Mouse (Mus musculus) hindbrain, embryonic 15.5 days (tissue): ENCODE results near the gene Aptx. TPM values are rescaled to one million over a fixed set of nuclear protein-coding genes. Genes with fewer than 3 reads are reported as not detected.

ENCODE experiments used
- ATAC-seq: fragments of 200-750 bp; cut with Nextera tagmentation; 2 replicates; pipeline ENCODE4 v1.8.0; 2017; ENCODE audit warnings: low read depth, moderate number of reproducible peaks, moderate TSS enrichment; ENCODE audit not compliant: low FRiP score
- H3K27ac ChIP-seq: fragments of 300-500 bp; sonication (generic); replicated peaks from 2 replicates; pipeline ENCODE4 v1.5.1; 2015; ENCODE audit warnings: mild to moderate bottlenecking, inconsistent platforms
- H3K27me3 ChIP-seq: fragments of 300-500 bp; sonication (generic); 2 replicates; pipeline ENCODE4 v1.6.1; 2015; ENCODE audit warnings: control low read depth, inconsistent platforms
- H3K36me3 ChIP-seq: fragments of 300-500 bp; sonication (generic); 2 replicates; pipeline ENCODE4 v1.6.1; 2015; ENCODE audit warnings: control low read depth, inconsistent platforms
- H3K4me1 ChIP-seq: fragments of 300-500 bp; sonication (generic); replicated peaks from 2 replicates; pipeline ENCODE4 v1.6.1; 2015; ENCODE audit warnings: control low read depth, inconsistent platforms
- H3K4me2 ChIP-seq: fragments of 300-500 bp; sonication (generic); 2 replicates; pipeline ENCODE4 v1.6.1; 2015; ENCODE audit warnings: moderate library complexity, mild to moderate bottlenecking, inconsistent platforms
- H3K4me3 ChIP-seq: fragments of 300-500 bp; sonication (generic); 2 replicates; pipeline ENCODE4 v1.5.1; 2015; ENCODE audit warnings: mild to moderate bottlenecking, inconsistent platforms
- H3K9ac ChIP-seq: fragments of 300-500 bp; sonication (generic); 2 replicates; pipeline ENCODE4 v1.6.1; 2015; ENCODE audit warnings: inconsistent platforms
- H3K9me3 ChIP-seq: fragments of 300-500 bp; sonication (generic); 2 replicates; pipeline ENCODE4 v1.6.1; 2016; ENCODE audit warnings: control low read depth, inconsistent platforms
- WGBS: fragments of 180-500 bp; shearing (Covaris S2); methylation state at CpG from one replicate; pipeline ENCODE4 v1.1.7; 2015; 5-methylcytosine and 5-hydroxymethylcytosine counted together
- polyA plus RNA-seq: library from polyadenylated mRNA; unstranded; fragments of >200 nt; fragmentation: Nextera tagmentation; extraction: Ambion mirVana; gene quantifications from 2 replicates; pipeline ENCODE4 v1.2.1, GENCODE M21; 2015

Aptx gene
- polyA plus RNA-seq = 44.4 and 45.9 TPM in 2 replicates

GRCm38 (mm10) chr4:40702797-40703709 is at the start of gene Aptx:
Aptx (minus strand) TSS chr4:40703194.
- Histone ChIP-seq H3K4me3 (peak within 1 kb of the TSS; percentile 65), H3K4me2 (peak within 1 kb of the TSS; percentile 66), H3K9me3 (no peaks in the 10 kb centered on the region), H3K9ac (peak within 1 kb of the TSS; percentile 61), H3K36me3 (no peaks in the 10 kb centered on the region), H3K27me3 (no peaks in the 10 kb centered on the region), H3K4me1 (peaks cover 25% of the 10 kb centered on the region), H3K27ac (peak within 1 kb of the TSS; percentile 98)
- peak; percentile 96 for ATAC-seq
- under 1% methylated on average over 42 of the region's 42 CpGs for WGBS

- Histone ChIP-seq H3K27me3 (no peaks in the 10 kb centered on the region), H3K9me3 (no peaks in the 10 kb centered on the region), H3K4me2 (no peak overlapping the region), H3K27ac (no peak overlapping the region), H3K9ac (no peak overlapping the region), H3K4me3 (no peak overlapping the region), H3K4me1 (no peaks in the 10 kb centered on the region), H3K36me3 (peaks cover 68% of the 10 kb centered on the region)
- WGBS = 77% methylated on average over 1 of the region's 1 CpGs
- ATAC-seq = no peak
These were observed 32.4 kb upstream of the Aptx start for GRCm38 (mm10) chr4:40735351-40735750.

DNA sequence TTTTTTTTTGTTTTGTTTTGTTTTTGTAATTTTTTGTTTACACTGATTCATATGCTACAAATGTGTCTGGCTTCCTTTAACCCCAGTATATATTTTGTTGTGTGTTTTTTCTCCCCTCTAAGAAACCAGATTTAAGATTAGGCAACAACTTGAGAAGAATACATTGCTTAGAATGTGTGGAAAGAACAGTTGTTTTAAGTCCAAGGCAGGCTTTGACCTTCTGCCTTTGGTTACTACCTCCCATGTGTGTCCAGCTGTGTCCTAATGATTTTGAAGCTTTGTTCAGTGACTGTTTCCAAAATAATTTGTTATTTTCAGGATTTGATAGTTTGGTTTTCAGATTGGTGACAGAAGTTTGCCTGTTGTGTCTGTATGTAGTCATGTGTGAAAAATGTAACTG is 28.3 kb upstream of the Aptx start:
- H3K9ac ChIP-seq = no peak overlapping the region
- H3K4me3 ChIP-seq = no peak overlapping the region
- ATAC-seq = no peak
- no peaks in the 10 kb centered on the region for H3K27me3 ChIP-seq
- H3K4me1 ChIP-seq = peaks cover 12% of the 10 kb centered on the region; the same call in 1 of the 2 replicates
- peaks cover 74% of the 10 kb centered on the region for H3K36me3 ChIP-seq
- no peaks in the 10 kb centered on the region for H3K9me3 ChIP-seq
- H3K27ac ChIP-seq = no peak overlapping the region
- H3K4me2 ChIP-seq = no peak overlapping the region

GRCm38 (mm10) chr4:40727247-40727646 is 24.3 kb upstream of the Aptx start:
- Histone ChIP-seq H3K27me3 (no peaks in the 10 kb centered on the region), H3K9ac (no peak overlapping the region), H3K36me3 (peaks cover 55% of the 10 kb centered on the region), H3K4me3 (no peak overlapping the region), H3K4me1 (peaks cover 41% of the 10 kb centered on the region), H3K27ac (no peak overlapping the region), H3K9me3 (no peaks in the 10 kb centered on the region), H3K4me2 (no peak overlapping the region)
- 83% methylated on average over 1 of the region's 1 CpGs for whole genome bisulfite sequencing
- no peak for ATAC-seq

DNA sequence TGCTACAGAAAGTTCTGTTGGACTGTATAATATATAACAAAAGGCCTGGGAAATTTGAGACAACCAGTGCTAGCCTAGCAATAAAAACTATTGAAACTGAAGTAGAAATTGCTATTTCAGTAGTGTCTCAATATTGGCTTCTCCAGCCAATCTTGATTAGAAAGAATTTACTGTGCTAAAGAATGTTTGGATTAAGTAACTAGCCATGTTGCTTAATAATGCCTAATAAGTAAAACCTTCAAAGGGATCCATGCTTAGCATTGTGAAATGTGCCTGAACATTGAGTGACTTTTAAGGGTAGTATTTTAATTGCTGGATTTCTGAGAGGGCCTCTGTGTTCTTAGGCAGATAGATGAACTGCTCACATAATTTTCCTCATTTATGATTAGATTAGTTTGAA is 22.6 kb upstream of the Aptx start:
- H3K36me3 ChIP-seq = peaks cover 40% of the 10 kb centered on the region
- no peak overlapping the region for H3K27ac ChIP-seq
- ATAC-seq = no peak
- peak overlapping the region; percentile 84 for H3K4me2 ChIP-seq
- H3K9ac ChIP-seq = 0 out of 2 replicates have a peak overlapping the region, but pooled peaks have one; percentile 3
- H3K4me1 ChIP-seq = peaks cover 52% of the 10 kb centered on the region
- H3K4me3 ChIP-seq = no peak overlapping the region; the same call in 1 of the 2 replicates
- no peaks in the 10 kb centered on the region for H3K9me3 ChIP-seq
- H3K27me3 ChIP-seq = no peaks in the 10 kb centered on the region

DNA sequence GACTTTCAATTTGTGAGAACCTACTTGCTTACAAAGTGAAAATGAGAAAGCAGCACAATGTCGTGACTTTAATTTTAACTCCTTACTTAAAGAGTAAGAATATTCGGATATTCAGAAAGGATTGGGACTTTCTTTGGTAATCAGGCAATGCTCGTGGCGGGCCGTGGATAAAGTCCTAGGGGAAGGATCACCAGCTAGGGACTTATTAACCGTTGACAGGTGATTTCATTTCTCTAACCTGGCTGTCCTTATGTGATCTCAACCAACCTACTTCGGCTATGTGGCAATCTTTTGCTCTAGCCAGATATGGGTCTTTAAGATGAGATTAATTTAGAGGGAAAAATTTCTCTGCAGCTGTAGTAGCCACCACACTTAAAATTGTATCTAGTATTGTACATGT is 22.1 kb upstream of the Aptx start:
- H3K27me3 ChIP-seq = no peaks in the 10 kb centered on the region
- ATAC-seq = no peak
- H3K27ac ChIP-seq = no peak overlapping the region
- WGBS = 81% methylated on average over 7 of the region's 7 CpGs
- no peaks in the 10 kb centered on the region for H3K9me3 ChIP-seq
- H3K4me2 ChIP-seq = peak overlapping the region; percentile 84
- H3K4me3 ChIP-seq = peak overlapping the region; percentile 69
- H3K36me3 ChIP-seq = peaks cover 35% of the 10 kb centered on the region
- peaks cover 52% of the 10 kb centered on the region for H3K4me1 ChIP-seq
- H3K9ac ChIP-seq = 0 out of 2 replicates have a peak overlapping the region, but pooled peaks have one; percentile 3

DNA sequence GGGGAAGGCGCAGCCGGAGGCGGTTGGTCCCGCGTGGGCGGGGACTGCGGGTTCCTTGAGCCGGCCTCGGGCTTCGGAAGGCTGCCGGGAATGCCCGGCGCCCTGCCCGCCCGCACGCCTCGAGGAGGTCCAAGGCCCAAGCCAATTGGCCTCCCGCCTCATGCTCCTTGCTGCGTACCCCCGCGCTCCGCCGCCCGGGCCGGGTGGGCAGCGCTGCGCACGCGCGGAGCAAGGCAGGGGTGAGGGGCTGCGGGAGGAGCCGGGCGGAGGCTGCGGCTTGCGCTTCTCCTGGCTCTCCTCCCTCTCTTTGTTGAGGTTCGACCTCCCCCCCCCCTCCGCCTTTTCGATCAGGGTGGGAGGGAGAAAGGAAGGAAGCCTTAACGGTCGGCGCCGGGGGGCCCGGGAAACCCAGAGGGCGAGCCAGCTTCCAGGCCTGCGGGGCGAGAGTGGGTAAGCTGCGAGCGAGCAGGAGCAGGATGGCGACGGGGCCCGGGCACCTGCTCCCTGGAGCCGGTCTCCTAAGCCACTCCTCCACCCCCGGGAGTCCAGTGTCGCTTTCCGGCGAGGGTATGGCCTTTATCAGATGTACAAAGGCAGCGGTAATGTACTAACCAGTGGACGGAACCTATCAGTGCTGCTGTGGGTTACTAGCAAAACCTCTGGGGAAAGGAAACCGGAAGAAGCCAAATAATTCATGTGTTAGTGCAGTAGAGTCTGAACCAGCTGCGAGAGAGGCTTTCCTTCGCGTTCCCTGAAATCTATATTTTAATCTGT is 19.9 kb upstream of the Aptx start:
- WGBS = under 1% methylated on average over 53 of the region's 62 CpGs
- Histone ChIP-seq H3K36me3 (peaks cover 17% of the 10 kb centered on the region), H3K4me2 (peak overlapping the region; percentile 84), H3K9ac (peak overlapping the region; percentile 96), H3K4me1 (peaks cover 52% of the 10 kb centered on the region), H3K27me3 (no peaks in the 10 kb centered on the region), H3K27ac (peak overlapping the region; percentile 100), H3K9me3 (no peaks in the 10 kb centered on the region), H3K4me3 (peak overlapping the region; percentile 69)
- peak; percentile 92 for ATAC-seq

DNA sequence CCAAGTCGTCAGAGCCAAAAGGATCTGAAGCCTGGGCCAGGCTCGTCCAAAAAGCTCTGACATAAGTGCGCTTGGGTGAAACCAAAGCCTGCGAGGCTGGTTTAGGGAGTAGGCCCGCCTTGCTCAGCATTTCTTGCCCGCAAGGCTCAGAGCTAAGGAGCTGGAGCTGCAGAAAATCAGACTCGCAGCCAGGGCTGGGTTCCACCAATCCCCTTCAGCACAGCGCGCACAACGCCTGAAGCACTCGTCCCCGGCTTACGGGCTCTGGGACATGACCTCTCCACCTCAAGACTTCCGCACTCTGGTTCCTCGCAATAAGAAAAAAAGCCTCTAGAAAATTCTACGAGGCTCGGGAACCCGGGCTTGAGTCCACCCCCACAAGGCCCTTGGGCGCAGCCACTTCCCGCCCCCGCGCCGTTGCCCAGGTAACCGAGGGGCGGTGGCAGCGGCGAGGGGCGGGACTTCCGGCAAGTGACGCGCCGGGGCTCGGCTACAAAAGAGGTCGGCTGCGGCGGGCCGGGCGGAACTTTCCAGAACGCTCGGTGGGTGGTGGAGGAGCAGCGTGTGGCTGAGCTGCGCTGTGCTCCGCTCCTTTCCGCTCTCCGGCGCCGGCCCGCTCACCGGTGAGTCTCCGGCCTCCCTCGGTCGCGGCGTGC is 19.1 kb upstream of the Aptx start, which contains the start of gene Dnaja1:
Dnaja1 (plus strand) TSS at position 140 of the 656 bp plus-strand sequence.
- Histone ChIP-seq H3K4me1 (peaks cover 48% of the 10 kb centered on the region), H3K27me3 (no peaks in the 10 kb centered on the region), H3K9ac (peak within 1 kb of the TSS; percentile 96), H3K4me2 (peak within 1 kb of the TSS; percentile 84), H3K36me3 (peaks cover 12% of the 10 kb centered on the region), H3K4me3 (peak within 1 kb of the TSS; percentile 69), H3K27ac (peak within 1 kb of the TSS; percentile 100), H3K9me3 (no peaks in the 10 kb centered on the region)
- ATAC-seq = peak; percentile 94
- under 1% methylated on average over 54 of the region's 54 CpGs for WGBS

GRCm38 (mm10) chr4:40720910-40721309 is 17.9 kb upstream of the Aptx start:
- H3K4me2 ChIP-seq = 0 out of 2 replicates have a peak overlapping the region, but pooled peaks have one; percentile 84
- 0 out of 2 replicates have a peak, but pooled peaks cover 3% of the 10 kb centered on the region for H3K36me3 ChIP-seq
- H3K9ac ChIP-seq = no peak overlapping the region
- H3K27me3 ChIP-seq = no peaks in the 10 kb centered on the region
- peaks cover 37% of the 10 kb centered on the region for H3K4me1 ChIP-seq
- no peak overlapping the region for H3K4me3 ChIP-seq
- WGBS = 94% methylated on average over 8 of the region's 8 CpGs
- peak overlapping the region; percentile 100 for H3K27ac ChIP-seq
- no peaks in the 10 kb centered on the region for H3K9me3 ChIP-seq
- no peak for ATAC-seq

- 98% methylated on average over 3 of the region's 3 CpGs for WGBS
- Histone ChIP-seq H3K27me3 (no peaks in the 10 kb centered on the region), H3K4me3 (no peak overlapping the region), H3K9ac (no peak overlapping the region), H3K9me3 (no peaks in the 10 kb centered on the region), H3K4me1 (peaks cover 11% of the 10 kb centered on the region), H3K4me2 (no peak overlapping the region), H3K36me3 (no peaks in the 10 kb centered on the region), H3K27ac (no peak overlapping the region)
- ATAC-seq = no peak
These were observed 14.1 kb upstream of the Aptx start for GRCm38 (mm10) chr4:40717141-40717540.

DNA sequence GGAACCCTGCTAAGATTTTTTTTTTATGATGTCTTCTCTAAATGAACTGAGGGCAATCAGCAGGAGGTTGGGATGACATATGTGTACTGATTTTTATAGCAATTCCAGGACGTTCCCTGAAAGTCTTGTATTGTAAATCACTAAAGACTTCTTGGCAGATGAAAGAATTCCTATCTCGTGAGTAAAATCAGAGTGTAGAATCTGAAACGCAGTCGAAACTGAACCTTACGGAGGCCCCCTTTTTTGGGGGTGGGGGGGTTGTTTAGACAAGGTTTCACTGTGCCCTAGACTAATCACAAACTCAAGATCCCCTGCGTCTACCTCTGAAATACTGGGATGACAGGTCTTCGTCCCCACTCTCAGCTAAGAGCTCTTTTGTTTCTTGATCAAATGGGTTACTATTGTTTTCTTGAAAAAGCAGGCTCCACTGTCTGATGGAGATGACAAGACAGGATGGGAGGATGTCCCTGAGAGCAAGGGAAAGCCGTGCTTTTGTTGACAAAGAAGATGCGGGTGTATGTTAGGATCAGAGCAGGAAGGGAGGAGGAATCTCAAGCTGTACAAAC is 799 bp upstream of the Aptx start:
- H3K9ac ChIP-seq = peak overlapping the region; percentile 61

More for the DNA sequence above, 799 bp upstream of the Aptx start:
- Histone ChIP-seq H3K9me3 (no peaks in the 10 kb centered on the region), H3K4me2 (peak overlapping the region; percentile 66), H3K36me3 (no peaks in the 10 kb centered on the region), H3K27ac (peak overlapping the region; percentile 98), H3K27me3 (no peaks in the 10 kb centered on the region), H3K4me1 (peaks cover 25% of the 10 kb centered on the region), H3K4me3 (peak overlapping the region; percentile 65)
- 16% methylated on average over 9 of the region's 9 CpGs for whole genome bisulfite sequencing
- no peak for ATAC-seq
